Mouse (Mus musculus) ES-E14 (cell line): ENCODE measurements around the gene Spin1. TPM values are rescaled to one million over a fixed set of nuclear protein-coding genes. Genes with fewer than 3 reads are reported as not detected.

Experiments
- DNase-seq: peaks from one replicate; pipeline ENCODE4 v3.0.0-alpha.2; 2013; ENCODE audit warnings: low read depth, low spot score
- H3K27ac ChIP-seq: 2 replicates; pipeline ENCODE4 v1.5.1; 2012; ENCODE audit warnings: low read depth, mild to moderate bottlenecking, low read length, moderate library complexity, mixed read lengths; ENCODE audit not compliant: poor library complexity, insufficient read depth, severe bottlenecking
- H3K36me3 ChIP-seq: 2 replicates; pipeline ENCODE4 v1.6.1; 2012; ENCODE audit warnings: mild to moderate bottlenecking, low read length, moderate library complexity, mixed read lengths; ENCODE audit not compliant: control insufficient read depth, poor library complexity, insufficient read depth, severe bottlenecking
- H3K4me1 ChIP-seq, 2 experiments: fragments of 150-350 bp in 1 of 2; sonication (generic) in 1 of 2; 2 replicates each; pipeline ENCODE4 v1.6.1; 2012; ENCODE audit warnings: low read length in 2 of 2, mild to moderate bottlenecking in 1 of 2, mixed read lengths in 1 of 2; ENCODE audit not compliant: control insufficient read depth in 2 of 2, insufficient read depth in 2 of 2, poor library complexity in 1 of 2
- H3K4me3 ChIP-seq, 2 experiments: fragments of 150-350 bp in 1 of 2; sonication (generic) in 1 of 2; 2 replicates each; pipeline ENCODE4 v1.5.1; 2012; ENCODE audit warnings: low read length in 2 of 2, low read depth in 1 of 2, mild to moderate bottlenecking in 1 of 2, mixed read lengths in 1 of 2; ENCODE audit not compliant: insufficient read depth in 1 of 2, poor library complexity in 1 of 2, severe bottlenecking in 1 of 2
- H3K9ac ChIP-seq: 2 replicates; pipeline ENCODE4 v1.6.1; 2012; ENCODE audit warnings: low read depth, mild to moderate bottlenecking, low read length, mixed read lengths; ENCODE audit not compliant: poor library complexity, insufficient read depth, severe bottlenecking
- H3K9me3 ChIP-seq: fragments of 150-350 bp; sonication (generic); 2 replicates; pipeline ENCODE4 v1.6.1; 2012; ENCODE audit warnings: low read depth, mild to moderate bottlenecking, low read length; ENCODE audit not compliant: control insufficient read depth, insufficient read depth
- CHD2 ChIP-seq: IDR thresholded peaks from 2 replicates; pipeline ENCODE4 v1.6.1; 2014; ENCODE audit warnings: mild to moderate bottlenecking, low read depth, low read length, inconsistent platforms
- HCFC1 ChIP-seq: IDR thresholded peaks from 2 replicates; pipeline ENCODE4 v1.6.1; 2012; ENCODE audit warnings: low read length, inconsistent platforms, borderline replicate concordance; ENCODE audit not compliant: insufficient read depth
- MAFK ChIP-seq: IDR thresholded peaks from 2 replicates; pipeline ENCODE4 v1.6.1; 2014; ENCODE audit warnings: mild to moderate bottlenecking, low read depth, low read length, inconsistent platforms; ENCODE audit not compliant: insufficient read depth
- ZC3H11A ChIP-seq: IDR thresholded peaks from 2 replicates; pipeline ENCODE4 v1.6.1; 2012; ENCODE audit warnings: low read depth, mild to moderate bottlenecking, inconsistent platforms, low read length, borderline replicate concordance
- ZNF384 ChIP-seq: IDR thresholded peaks from 2 replicates; pipeline ENCODE4 v1.6.1; 2012; ENCODE audit warnings: low read depth, low read length, inconsistent platforms
- in situ Hi-C, 2 experiments: fragments of 600-800 bp; cut with MboI; formaldehyde crosslinking; loops; one replicate each; pipeline ENCODE4 v1.15.1; 2025; ENCODE audit warnings: low sequenced_read_pairs in 2 of 2, inconsistent platforms in 1 of 2; ENCODE audit not compliant: unreplicated experiment in 2 of 2
- total RNA-seq: library from RNA; depleted of rRNA; stranded (reverse); fragments of 300-350 nt; gene quantifications from 2 replicates; pipeline ENCODE4 v1.2.3, GENCODE M21; 2012; rRNA removed

Spin1 gene
- total RNA-seq, 1 experiment = 36.4 TPM

DNA sequence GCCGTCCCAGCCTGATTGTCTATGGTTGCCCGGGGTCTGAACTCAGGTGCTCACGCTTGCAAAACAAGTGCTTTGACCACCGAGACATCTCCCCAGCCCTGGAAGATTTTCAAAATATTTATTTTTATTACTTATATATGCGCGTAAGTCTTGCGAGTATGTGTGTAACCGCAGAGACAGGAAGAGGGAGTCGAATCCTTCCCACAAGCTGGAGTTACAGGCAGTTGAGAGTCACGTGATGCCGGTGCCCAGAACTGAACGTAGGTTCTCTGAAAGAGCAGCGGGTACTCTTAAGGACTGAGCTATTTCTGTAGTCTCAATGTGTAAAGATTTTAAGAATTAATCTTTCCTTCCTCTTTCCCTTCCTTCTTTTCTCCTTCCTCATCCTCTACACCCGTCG lies 93.2 kb downstream of the Spin1 start:
- H3K36me3 ChIP-seq = no peaks in the 10 kb centered on the region
- peaks cover 2 to 10% of the 10 kb centered on the region in 2 experiments; a peak in 2 of 4 replicates for H3K4me1 ChIP-seq
- no peak overlapping the region for H3K4me3 ChIP-seq
- TF ChIP-seq MAFK (no peak), ZC3H11A (no peak), HCFC1 (no peak)
- DNase-seq = no peak
- no peak overlapping the region for H3K27ac ChIP-seq
- no peak overlapping the region for H3K9ac ChIP-seq
- H3K9me3 ChIP-seq = no peaks in the 10 kb centered on the region
- in situ Hi-C loops = loop anchor here in 1 of 2 experiments (25.0 kb wide), 1 partner anchor 218 kb away; the partner anchor contains the start of gene S1pr3

DNA sequence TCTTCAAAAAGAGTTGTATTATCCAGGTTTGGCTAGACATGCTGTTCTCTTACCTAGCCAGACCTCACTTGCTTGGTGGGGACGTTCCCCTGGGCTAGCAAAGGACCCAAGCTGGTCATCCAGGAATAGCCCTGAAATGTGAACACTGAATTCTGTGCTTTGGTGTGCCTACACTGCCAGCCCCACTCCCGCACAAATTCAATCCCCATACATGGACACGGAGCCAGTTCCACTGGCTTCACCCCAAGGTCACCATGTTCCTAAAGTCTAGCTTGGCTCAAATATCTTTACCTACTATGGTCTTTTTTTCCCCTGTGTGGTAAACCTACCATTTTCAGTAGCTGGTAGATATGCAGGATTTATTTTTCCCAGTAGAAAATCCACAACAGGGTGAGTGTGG lies 97.0 kb downstream of the Spin1 start:
- in situ Hi-C loops = loop anchor here in 1 of 2 experiments (25.0 kb wide), 1 partner anchor 215 kb away; the partner anchor contains the start of gene S1pr3

DNA sequence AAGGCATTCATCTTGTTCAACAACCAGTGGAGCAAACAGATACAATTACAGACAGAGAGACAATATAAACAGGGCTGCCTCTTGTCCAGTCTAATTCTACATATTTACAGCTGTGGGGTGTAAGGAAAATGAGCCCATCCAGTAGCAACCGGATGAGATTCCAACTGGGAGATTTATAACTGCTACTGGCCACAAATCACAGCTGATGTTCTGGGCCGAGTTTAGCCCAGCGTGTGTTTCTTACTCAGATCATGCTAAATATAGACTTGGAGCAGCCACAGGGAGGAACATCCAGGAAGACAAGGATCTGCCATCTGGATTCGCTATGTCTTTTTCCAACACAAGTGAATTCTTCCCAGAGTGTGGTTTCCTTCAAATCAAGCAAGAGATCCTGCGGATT lies 97.5 kb downstream of the Spin1 start:
- DNase-seq = no peak
- TF ChIP-seq MAFK (no peak), HCFC1 (no peak), ZNF384 (no peak), ZC3H11A (no peak), CHD2 (no peak)
- Histone ChIP-seq H3K4me1 (no peaks in the 10 kb centered on the region), H3K4me3 (no peak overlapping the region), H3K9me3 (no peaks in the 10 kb centered on the region; the same call in 1 of the 2 replicates), H3K36me3 (no peaks in the 10 kb centered on the region), H3K27ac (no peak overlapping the region), H3K9ac (no peak overlapping the region)
- in situ Hi-C loops = loop anchor here in 1 of 2 experiments (25.0 kb wide), 1 partner anchor 214 kb away; the partner anchor contains the start of gene S1pr3

More for the DNA sequence above, 97.0 kb downstream of the Spin1 start:
- H3K9me3 ChIP-seq = no peaks in the 10 kb centered on the region; the same call in 1 of the 2 replicates
- no peak overlapping the region for H3K9ac ChIP-seq
- H3K4me1 ChIP-seq = no peaks in the 10 kb centered on the region
- no peak overlapping the region for H3K4me3 ChIP-seq
- H3K36me3 ChIP-seq = no peaks in the 10 kb centered on the region
- DNase-seq = no peak
- no peak overlapping the region for H3K27ac ChIP-seq
- TF ChIP-seq MAFK (no peak), HCFC1 (no peak), CHD2 (no peak), ZNF384 (no peak), ZC3H11A (no peak)

Other genes starting within 250 kb of the Spin1 start
- gene Nxnl2, start 70.1 kb downstream of the Spin1 start, total RNA-seq = 1.0 and 1.1 TPM in 2 replicates